ENCODE assay signal across 8 mouse cellular contexts in genomic region chr9:47357756-47358399, GRCm38 (mm10).
DNase-seq lines count a peak whose midpoint lies in the region; ATAC-seq lines count a peak whose summit lies in the region.

No protein-coding gene starts in this region.

- no peak overlapping the region for H3K4me2 ChIP-seq in midbrain, embryonic 16.5 days (ENCODE audit: low read length)

- no peak overlapping the region for H3K9ac ChIP-seq in midbrain, embryonic 16.5 days (ENCODE audit: low read depth, low read length)

- peaks cover 15% of the 10 kb centered on the region for H3K4me1 ChIP-seq in midbrain, embryonic 16.5 days (ENCODE audit: control insufficient read depth, insufficient read depth, low read length)

- no peaks in the 10 kb centered on the region for H3K9me3 ChIP-seq in midbrain, embryonic 16.5 days (replicated peaks; ENCODE audit: control insufficient read depth, low read length, poor library complexity, severe bottlenecking)

- H3K36me3 ChIP-seq in midbrain, embryonic 16.5 days (ENCODE audit: control insufficient read depth, insufficient read depth, low read length) = no peaks in the 10 kb centered on the region

- DNase-seq in layer of hippocampus, postnatal 10 days (ENCODE audit: low spot score in 2 of 2) = peak; percentile 72 to 78
- no peak for DNase-seq in layer of hippocampus, adult 9-11 months
- DNase-seq in cerebellum, adult 8-10 months = peak; percentile 30
- peak; percentile 19 to 47 for DNase-seq in heart, adult 9 months (ENCODE audit: low spot score in 2 of 2)
- peak; percentile 58 to 68 for DNase-seq in layer of hippocampus, postnatal 14 days (ENCODE audit: low spot score in 2 of 2)
- no peak for DNase-seq in thymus, postnatal 0 days (ENCODE audit: low spot score)

- H3K4me3 ChIP-seq in midbrain, embryonic 16.5 days (ENCODE audit: low read depth, low read length) = no peak overlapping the region

- 39% methylated on average over 17 of the region's 17 CpGs for WGBS in midbrain, embryonic 16.5 days

- ATAC-seq in midbrain, embryonic 16.5 days = peak; percentile 83
- ATAC-seq in megakaryocyte progenitor cell, adult 5-6 weeks (replicated peaks; ENCODE audit: poor library complexity) = no peak

- H3K27ac ChIP-seq in midbrain, embryonic 16.5 days (ENCODE audit: low read length) = no peak overlapping the region

- H3K27me3 ChIP-seq in midbrain, embryonic 16.5 days (ENCODE audit: control insufficient read depth, insufficient read depth, low read depth, low read length) = no peaks in the 10 kb centered on the region; the same call in 1 of the 2 replicates

Comparison
In these comparisons a context has a peak if more than half of its experiments do, and no peak if none do; other contexts are left out.
1. DNase-seq: peak in layer of hippocampus, postnatal 10 days (2 of 2), cerebellum, adult 8-10 months (single experiment), heart, adult 9 months (2 of 2) and layer of hippocampus, postnatal 14 days (2 of 2); none in layer of hippocampus, adult 9-11 months (single experiment) and thymus, postnatal 0 days (single experiment).